Mouse (Mus musculus) urinary bladder, postnatal 14 days (tissue): ENCODE results near the gene Nelfe.
"Not testable (repeated sequence)": the region's sequence is repeated elsewhere in the genome, so short reads cannot be mapped to it uniquely, and the experiment has no call there.

ENCODE experiments used
- DNase-seq: peaks from one replicate; pipeline ENCODE4 v3.0.0; 2021; ENCODE audit warnings: low spot score

Gene Nelfe

DNA sequence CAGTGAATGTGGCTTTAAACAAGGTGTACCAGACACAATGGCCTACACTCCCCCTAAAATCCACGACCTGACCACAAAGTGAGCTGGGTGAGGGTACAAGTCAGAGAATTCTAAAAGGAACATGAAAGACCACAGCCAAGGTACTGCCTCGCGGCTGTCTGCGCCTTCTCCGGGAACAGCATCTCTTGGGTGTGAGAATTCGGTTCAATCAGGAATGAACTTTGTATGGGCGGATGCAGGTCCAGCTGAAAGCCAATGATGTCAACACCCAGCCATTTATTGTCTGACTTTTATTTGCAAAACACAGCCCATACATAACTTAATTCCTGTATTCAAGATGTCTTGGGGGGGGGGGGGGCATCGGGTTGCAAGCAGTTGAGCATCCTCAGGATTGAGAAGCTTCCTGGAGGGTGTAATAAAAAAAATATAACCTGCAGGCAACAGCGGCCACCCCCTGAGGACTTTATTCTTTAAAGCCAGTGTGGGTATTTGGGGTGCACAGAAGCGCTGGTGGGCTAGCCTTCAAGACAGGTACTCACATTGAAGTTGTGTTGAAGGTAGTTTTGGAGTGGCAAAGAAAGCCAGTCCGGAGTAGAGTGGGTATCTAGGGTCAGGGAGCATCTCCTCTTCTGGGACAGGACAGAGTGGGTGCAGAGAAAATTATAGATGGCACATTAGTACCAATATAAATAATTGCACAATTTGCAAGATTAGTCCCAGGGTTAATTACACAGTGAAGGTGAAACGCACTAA, 43.1 kb downstream of the Nelfe start:
- DNase-seq = no peak

DNA sequence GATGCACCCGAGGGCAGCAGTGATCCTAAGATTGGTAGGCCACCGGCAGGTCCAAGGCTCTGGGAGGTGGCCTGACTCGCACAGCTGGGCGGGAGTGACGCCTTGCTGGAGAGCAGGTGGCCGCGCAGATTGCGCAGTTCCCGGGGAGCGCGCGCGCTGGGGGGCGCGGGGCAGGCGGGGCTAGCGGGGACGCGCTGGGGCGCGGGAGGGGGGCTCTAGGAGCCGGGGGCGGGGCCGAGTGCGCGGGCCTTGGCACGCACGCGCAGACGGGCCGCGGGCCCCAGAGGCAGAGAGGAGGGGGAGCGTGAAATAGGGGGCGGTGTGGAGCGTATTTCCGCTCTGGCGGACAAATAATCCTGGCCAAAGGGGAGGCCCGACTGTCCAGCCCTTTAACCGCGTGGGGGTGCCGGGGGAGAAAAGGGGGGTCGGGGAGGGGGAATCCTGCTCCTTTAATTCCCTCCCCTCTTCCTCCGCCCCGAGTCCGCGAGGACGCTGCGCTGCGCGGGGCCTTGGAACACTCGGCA, 43.9 kb downstream of the Nelfe start:
- DNase-seq = peak; percentile 95

DNA sequence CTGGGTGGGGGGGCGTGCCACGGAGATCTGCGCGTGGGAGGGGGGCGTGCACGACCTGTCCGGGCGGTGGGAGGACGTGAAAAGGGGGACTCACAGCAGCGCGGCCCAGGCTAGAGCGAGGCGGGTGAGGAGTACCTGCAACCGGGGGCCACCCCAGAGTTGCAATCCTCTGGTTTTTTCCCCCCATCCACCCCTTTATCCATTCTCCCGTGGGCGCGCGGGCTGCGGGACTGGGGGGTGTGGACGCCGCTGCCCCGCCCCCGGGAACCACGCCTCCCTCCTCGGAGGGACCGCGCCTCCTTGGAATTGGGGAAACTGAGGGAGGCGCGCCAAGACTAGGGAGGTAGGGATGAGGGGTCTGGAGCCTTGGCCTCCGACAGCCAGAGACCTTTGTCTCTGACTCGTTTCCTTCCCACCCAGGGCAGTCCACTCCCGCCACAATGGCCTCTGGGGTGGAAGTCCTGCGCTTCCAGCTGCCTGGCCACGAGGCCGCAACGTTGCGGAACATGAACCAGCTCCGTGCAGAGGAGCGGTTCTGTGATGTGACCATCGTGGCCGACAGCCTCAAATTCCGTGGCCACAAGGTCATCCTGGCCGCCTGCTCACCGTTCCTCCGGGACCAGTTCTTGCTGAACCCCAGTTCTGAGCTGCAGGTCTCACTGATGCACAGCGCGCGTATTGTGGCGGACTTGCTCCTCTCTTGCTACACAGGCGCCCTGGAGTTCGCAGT, 44.8 kb downstream of the Nelfe start:
- peak; percentile 62 for DNase-seq

DNA sequence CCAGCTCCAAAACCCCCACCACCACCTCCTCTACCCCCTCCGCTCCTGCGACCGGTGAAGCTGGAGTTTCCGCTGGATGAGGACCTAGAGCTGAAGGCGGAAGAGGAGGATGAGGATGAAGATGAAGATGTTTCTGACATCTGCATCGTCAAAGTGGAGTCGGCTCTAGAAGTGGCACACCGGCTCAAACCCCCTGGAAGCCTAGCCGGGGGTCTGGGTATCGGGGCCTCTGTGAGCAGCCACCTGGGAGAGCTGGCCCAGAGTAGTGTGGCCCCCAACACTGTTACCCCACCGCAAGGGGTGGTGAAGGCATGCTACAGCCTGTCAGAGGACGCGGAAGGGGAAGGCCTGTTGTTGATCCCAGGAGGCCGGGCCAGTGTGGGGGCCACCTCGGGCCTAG, 45.5 kb downstream of the Nelfe start:
- DNase-seq = no peak

DNA sequence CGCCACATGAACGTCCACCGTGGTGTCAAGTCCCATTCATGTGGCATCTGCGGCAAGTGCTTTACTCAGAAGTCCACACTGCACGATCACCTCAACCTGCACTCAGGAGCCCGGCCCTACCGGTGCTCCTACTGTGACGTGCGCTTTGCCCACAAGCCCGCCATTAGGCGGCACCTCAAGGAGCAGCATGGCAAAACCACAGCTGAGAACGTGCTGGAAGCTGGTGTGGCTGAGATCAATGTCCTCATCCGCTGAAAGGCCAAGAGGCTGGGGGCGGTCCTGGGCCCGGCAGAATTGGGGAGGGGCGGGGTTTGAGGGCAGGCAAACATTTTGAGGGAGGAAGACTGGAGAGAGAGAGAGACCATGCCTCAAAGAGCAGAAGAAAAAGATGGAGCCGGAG, 46.2 kb downstream of the Nelfe start:
- no peak for DNase-seq

DNA sequence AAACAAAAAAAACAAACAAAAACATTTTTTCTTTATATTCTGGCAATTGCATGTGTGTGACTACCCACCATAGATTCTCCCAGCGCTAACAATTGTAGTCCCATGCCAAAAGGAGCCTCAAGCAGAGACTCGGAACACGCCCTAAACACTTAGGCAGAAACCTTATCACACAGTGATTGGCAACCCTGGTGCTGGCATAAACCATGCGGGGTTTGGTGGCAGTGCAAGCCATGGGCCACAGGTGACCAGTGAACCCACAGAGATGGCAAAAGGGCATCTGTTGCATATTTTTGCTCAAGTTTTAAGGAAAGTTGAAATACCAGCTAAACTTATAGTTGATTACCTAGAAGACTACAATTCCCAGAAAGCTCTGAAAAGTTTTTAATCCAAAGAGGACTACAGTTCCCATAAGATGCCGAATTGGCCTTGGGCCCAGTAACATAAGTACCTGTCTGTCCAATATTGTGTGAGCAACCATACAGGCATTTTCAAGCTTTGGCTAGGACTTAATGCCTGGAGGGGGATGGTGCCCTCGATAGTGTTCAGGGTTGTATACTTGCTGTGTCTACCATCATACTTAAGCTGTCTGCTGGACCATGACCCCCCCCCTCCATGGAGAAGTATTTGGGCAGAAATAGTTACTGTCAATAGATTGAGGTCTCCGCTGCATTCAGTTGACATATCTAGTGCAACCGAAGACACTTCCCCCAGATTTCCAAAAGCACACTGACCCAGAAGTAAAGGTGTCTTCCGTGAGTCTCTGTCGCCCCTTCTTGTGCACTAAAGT, 47.4 kb downstream of the Nelfe start:
- DNase-seq = peak; percentile 64

DNA sequence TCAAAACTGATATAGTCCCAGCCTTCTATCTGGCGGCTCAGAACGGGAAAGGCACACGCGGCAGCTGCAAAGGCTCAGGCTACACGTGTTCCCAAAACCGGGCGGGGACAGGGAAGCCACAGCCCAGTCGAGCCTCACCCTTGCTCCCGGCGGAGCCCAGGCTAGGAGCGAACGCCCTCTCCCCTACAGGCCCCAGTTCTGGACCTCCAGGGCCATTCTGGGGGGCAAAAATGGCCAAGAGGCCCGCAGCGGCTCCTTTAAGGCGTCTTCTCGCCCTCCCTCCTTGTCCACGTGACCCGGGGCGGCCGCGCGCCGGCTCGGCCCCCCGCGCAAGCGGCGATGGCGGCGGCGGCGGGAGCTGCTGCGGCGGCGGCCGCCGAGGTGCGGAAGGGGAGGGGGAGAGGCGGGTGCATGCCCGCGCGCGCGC, 48.0 kb downstream of the Nelfe start, which contains the start of the genes C2 and Ehmt2:
Gene C2 (minus strand): TSS at position 106 of the 427 bp plus-strand sequence.
Gene Ehmt2 (plus strand): TSS at position 310 of the 427 bp plus-strand sequence.
- peak; percentile 81 for DNase-seq

DNA sequence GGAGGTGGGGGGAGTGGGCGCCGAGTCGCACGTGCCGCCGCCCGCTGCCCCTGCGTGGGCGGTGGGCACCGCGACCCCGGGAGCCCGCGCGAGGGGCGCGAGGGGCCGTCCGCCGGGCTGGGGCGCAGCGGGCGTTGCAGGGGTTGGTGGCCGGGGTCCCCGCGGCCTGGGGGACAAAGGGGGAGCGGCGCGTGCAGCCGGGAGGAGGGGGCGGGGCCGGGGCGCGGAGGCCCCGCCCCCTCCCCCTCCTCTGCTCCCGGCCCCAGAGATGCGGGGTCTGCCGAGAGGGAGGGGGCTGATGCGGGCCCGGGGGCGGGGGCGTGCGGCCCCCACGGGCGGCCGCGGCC, 48.5 kb downstream of the Nelfe start:
- DNase-seq = no peak

DNA sequence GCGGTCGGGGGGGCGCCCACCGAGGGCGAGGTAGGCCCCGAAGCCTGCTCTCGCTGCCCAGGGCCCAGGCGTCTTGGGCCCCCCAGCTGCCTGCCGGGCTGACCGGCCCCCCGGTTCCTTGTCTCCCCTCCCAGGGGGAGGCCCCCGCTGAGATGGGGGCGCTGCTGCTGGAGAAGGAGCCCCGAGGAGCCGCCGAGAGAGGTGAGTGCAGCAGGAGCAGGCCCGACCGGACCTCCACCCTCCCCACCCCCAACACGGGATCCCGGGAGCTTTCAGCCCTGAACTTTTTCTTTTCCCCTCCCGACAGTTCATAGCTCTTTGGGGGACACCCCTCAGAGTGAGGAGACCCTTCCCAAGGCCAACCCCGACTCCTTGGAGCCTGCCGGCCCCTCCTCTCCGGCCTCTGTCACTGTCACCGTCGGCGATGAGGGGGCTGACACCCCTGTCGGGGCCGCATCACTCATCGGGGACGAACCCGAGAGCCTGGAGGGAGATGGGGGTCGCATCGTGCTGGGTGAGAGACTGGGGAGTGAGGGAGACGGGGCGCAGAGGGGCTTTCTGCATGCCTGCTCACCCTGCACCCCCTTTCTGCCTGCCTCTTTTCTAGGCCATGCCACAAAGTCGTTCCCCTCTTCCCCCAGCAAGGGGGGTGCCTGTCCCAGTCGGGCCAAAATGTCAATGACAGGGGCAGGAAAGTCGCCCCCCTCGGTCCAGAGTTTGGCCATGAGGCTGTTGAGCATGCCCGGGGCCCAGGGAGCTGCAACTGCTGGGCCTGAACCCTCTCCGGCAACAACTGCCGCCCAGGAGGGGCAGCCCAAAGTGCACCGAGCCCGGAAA, 49.1 kb downstream of the Nelfe start:
- DNase-seq = peak; percentile 42

DNA sequence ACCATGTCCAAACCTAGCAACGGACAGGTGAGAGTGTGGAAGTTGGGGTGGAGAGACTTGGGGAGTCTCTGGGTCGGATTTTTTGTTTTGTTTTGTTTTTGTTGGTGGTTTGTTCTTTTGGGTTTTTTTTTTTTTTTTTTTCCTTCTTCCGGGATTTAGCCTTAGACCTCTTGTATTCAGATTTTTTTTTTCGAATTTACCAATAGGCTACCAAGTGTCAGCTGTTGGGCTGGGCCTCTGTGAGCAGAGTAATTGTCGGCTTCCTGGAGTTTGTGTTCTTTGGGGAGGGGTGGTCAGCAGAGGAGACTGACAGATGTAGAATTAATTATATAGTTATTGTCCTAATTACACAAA, 49.7 kb downstream of the Nelfe start:
- peak; percentile 29 for DNase-seq

DNA sequence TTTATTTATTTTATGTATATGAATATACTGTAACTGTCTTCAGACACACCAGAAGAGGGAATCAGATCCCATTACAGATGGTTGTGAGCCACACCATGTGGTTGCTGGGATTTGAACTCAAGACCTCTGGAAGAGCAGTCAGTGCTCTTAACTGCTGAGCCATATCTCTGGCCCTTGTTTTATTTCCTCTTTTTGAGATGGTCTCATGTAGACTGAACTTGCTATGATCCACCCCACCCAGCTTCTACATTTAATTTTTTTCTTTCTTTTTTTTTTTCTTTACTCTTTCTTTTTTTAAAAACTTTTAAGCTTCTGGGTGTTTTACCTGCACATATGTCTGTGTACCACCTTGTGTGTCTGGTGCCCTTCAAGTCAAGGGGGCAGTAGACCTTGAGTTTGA, 50.6 kb downstream of the Nelfe start:
- not testable (repeated sequence) for DNase-seq

DNA sequence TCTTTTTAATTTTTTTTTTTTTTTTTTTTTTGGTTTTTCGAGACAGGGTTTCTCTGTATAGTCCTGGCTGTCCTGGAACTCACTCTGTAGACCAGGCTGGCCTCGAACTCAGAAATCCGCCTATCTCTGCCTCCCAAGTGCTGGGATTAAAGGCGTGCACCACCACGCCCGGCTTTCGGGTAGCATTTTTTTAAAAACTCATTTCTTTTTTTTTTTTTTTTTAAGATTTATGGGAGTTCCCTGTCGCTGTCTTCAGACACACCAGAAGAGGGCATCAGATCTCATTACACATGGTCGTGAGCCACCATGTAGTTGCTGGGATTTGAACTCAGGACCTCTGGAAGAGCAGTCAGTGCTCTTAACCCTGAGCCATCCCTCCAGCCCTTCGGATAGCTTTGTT, 51.8 kb downstream of the Nelfe start:
- not testable (repeated sequence) for DNase-seq

DNA sequence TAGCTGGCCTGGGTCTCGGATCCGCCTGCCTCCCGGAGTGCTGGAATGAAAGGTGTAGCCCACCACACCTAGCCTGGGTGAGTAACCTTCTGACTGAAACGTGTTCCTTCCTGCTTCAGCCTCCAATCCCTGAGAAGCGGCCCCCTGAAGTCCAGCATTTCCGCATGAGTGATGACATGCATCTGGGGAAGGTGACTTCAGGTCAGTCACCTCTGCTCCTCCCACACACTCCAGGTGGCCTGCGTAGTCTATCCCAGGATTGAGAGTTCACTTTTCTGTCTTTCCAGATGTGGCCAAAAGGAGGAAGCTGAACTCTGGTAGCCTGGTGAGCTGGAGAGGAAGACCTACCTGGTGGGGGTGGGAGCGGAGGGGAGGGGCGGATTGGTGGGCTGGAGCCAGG, 52.7 kb downstream of the Nelfe start:
- no peak for DNase-seq
